Mouse (Mus musculus) heart, postnatal 14 days (tissue): ENCODE results near the gene Cyth2. TPM values are rescaled to one million over a fixed set of nuclear protein-coding genes. Genes with fewer than 3 reads are reported as not detected.

Source experiments
- total RNA-seq, 2 experiments: library from RNA; stranded (reverse); gene quantifications; 2 replicates each; pipeline ENCODE4 v1.2.3; 2021

The Cyth2 gene
- total RNA-seq, 2 experiments from 2014 or later = 73.9 to 77.1 TPM

Other genes with a start within 250 kb of the Cyth2 start
- gene Bcat2, start 244.4 kb downstream of the Cyth2 start, total RNA-seq = 10 to 100 TPM; 85.5 to 94.6 TPM
- gene Fgf21, start 199.1 kb downstream of the Cyth2 start, total RNA-seq = not detected
- under 1 TPM in 1 of 2 experiments, not detected in 1; 0.12 TPM for gene Fut1, start 197.3 kb downstream of the Cyth2 start, total RNA-seq
- under 1 TPM; 0.54 to 0.67 TPM for gene Izumo1, start 192.8 kb downstream of the Cyth2 start, total RNA-seq
- 10 to 100 TPM; 42.6 to 42.8 TPM for gene Rasip1, start 187.1 kb downstream of the Cyth2 start, total RNA-seq
- gene Mamstr, start 174.6 kb downstream of the Cyth2 start, total RNA-seq = 1 to 10 TPM; 6.4 to 6.9 TPM
- under 1 TPM; 0.37 to 0.69 TPM for gene Fut2, start 148.2 kb downstream of the Cyth2 start, total RNA-seq
- gene Ntn5, start 130.6 kb downstream of the Cyth2 start, total RNA-seq = under 1 TPM; 0.12 to 0.24 TPM
- gene Sec1, start 120.2 kb downstream of the Cyth2 start, total RNA-seq = under 1 TPM in 1 of 2 experiments, not detected in 1; 0.12 TPM
- 1 to 10 TPM; 4.3 to 6.6 TPM for gene Car11, start 114.7 kb downstream of the Cyth2 start, total RNA-seq
- 10 to 100 TPM; 24.7 to 27.1 TPM for gene Dbp, start 109.5 kb downstream of the Cyth2 start, total RNA-seq
- gene Rpl18, start 99.1 kb downstream of the Cyth2 start, total RNA-seq = 100 to 1,000 TPM; 552 to 626 TPM
- gene Sphk2, start 96.6 kb downstream of the Cyth2 start, total RNA-seq = 10 to 100 TPM; 17.5 to 18.8 TPM
- gene Fam83e, start 93.4 kb downstream of the Cyth2 start, total RNA-seq = under 1 TPM; 0.17 to 0.24 TPM
- not detected for gene Spaca4, start 88.8 kb downstream of the Cyth2 start, total RNA-seq
- under 1 TPM in 1 of 2 experiments, not detected in 1; 0.12 TPM for gene Lmtk3, start 30.8 kb downstream of the Cyth2 start, total RNA-seq
- not detected for gene Sult2b1, start 29.9 kb downstream of the Cyth2 start, total RNA-seq
- gene Kcnj14, start 10.2 kb upstream of the Cyth2 start, total RNA-seq = under 1 TPM; 0.74 to 1.00 TPM
- gene Grwd1, start 16.4 kb upstream of the Cyth2 start, total RNA-seq = 10 to 100 TPM in 1 of 2 experiments, 1 to 10 TPM in 1; 8.6 to 12.5 TPM
- 100 to 1,000 TPM; 103 to 109 TPM for gene Kdelr1, start 58.2 kb upstream of the Cyth2 start, total RNA-seq
- under 1 TPM; 0.34 to 0.41 TPM for gene Grin2d, start 63.8 kb upstream of the Cyth2 start, total RNA-seq
- gene Syngr4, start 82.1 kb upstream of the Cyth2 start, total RNA-seq = not detected
- gene Tmem143, start 82.4 kb upstream of the Cyth2 start, total RNA-seq = 10 to 100 TPM; 77.4 to 79.3 TPM
- 10 to 100 TPM; 25.7 to 32.4 TPM for gene Emp3, start 106.8 kb upstream of the Cyth2 start, total RNA-seq
- gene Ccdc114, start 109.5 kb upstream of the Cyth2 start, total RNA-seq = 1 to 10 TPM; 2.0 to 2.2 TPM
- gene Abcc6, start 215.7 kb upstream of the Cyth2 start, total RNA-seq = under 1 TPM; 0.05 TPM
- gene Nomo1, start 219.1 kb upstream of the Cyth2 start, total RNA-seq = 10 to 100 TPM; 68.0 to 68.6 TPM